Mouse (Mus musculus) mouse embryonic stem cell (cell line): ENCODE measurements at regions not wholly inside any gene's neighbourhood (a gene's known extent, or its start where the extent isn't known, plus 50 kb on each side); places are given as distances from the start of the nearest gene placed in this dataset.

Experiments used
- in situ Hi-C, 2 experiments: fragments of 300-500 bp; cut with MboI; formaldehyde crosslinking; loops; 1 replicate in 1 of 2; 3 replicates in 1 of 2; pipeline ENCODE4 v1.14.3; 2019 to 2020; ENCODE audit warnings: low sequenced_read_pairs in 2 of 2, low pct_unique_long_range_greater_than_20kb in 1 of 2, mixed read lengths in 1 of 2; ENCODE audit not compliant: unreplicated experiment in 1 of 2

GRCm38 (mm10) chr6:130698666-130699065 is 312.0 kb upstream of the Klra1 start:
- in situ Hi-C loops, result loop anchor here in 1 of 2 experiments (10.0 kb wide), 1 partner anchor 186 kb away; no protein-coding TSS in a partner anchor
